Mouse (Mus musculus): Measurements from ENCODE around the gene Farsb.

Farsb gene

DNA sequence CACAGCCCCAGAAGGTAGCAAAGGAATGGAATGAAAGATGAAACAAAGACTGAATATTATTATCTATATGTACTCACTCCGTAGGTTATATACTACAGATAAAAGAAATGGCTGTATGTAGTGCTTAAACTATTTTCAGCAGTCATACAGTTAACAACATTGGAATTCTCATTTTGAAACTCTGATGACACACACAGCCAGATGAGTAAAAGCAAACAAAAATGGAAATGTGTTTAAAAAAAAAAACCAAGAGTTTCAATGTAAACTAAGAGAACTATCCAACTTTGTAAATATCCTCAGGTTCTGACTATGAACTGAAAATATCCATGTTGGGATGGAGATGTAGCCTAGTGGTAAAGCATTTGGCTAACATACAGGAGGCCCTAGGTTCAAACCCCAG is 52.3 kb downstream of the Farsb start:
- ChIA-PET CTCF (no interaction called here), POLR2A (interaction anchor here in 1 of 4 experiments (1.2 to 1.4 kb wide), 2 partner anchors 10 to 13 kb away, joined by 3 read pairs; no protein-coding TSS in a partner anchor)

DNA sequence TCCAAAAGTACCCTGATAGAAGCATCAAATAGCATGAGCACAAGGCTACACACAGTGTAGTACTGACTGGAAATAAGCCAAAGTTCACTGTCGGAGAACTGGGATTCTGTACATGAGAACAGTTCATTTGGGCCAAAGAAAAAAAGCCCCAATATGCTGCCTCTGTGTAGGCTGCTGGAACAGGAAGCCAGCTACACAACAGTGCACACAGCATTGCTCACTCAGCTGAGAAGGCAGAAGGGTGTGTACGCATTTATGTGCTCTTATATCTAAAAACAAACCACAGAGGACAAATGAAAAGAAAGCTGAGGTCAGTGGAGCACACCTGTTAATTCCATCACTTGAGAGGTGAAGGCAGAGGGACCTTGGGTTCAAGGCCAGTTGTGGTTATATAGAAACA is 52.7 kb downstream of the Farsb start:
- ChIA-PET POLR2A (interaction anchor here in 1 of 4 experiments (1.4 kb wide), 1 partner anchor 14 kb away, joined by 3 read pairs; no protein-coding TSS in a partner anchor), CTCF (no interaction called here)

DNA sequence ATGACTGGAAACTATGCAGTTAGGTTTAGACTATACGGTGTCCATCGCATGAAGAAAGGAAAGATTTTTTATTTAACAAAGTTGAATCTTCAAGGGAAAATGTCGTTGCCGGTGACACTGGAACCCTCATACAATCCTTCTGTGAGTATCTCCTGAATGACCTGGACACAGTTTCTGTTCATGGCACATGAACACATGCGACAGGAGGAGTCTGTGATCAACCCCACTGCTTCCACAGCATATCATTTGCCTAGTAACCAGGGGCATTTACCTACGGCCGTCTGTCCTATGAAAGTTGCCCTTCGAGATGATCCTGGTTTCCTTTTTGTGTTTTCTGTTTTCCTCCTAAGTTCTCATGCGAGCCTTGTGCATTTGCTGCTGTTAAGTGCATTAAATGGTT is 55.2 kb downstream of the Farsb start:
- POLR2A ChIA-PET = interaction anchor here in 1 of 4 experiments (2.2 kb wide), 1 partner anchor 21 kb away, joined by 7 read pairs; no protein-coding TSS in a partner anchor
- CTCF ChIA-PET = no interaction called here

DNA sequence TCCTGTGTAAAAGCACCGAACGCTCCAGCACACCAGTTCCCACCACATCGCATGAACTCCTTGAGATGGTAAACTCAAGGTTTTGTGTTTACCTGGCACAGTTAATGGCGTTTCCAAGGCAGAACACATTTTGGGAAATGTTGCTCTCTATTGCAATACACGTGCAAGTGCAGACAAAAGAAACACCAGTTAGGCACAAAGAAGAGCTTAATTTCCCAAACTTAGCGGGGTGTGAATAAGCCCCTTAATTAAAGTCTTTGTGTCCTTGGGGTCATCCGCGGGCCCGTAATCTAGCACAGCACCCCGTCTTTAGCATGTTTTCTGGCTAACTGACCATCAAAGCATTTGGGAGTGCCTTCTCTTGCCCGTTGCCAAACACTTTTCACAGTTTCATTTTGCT is 59.8 kb downstream of the Farsb start:
- CTCF ChIA-PET = no interaction called here
- POLR2A ChIA-PET = interaction anchor here in 1 of 4 experiments (1.3 kb wide), 1 partner anchor 15 kb away, joined by 3 read pairs; no protein-coding TSS in a partner anchor

DNA sequence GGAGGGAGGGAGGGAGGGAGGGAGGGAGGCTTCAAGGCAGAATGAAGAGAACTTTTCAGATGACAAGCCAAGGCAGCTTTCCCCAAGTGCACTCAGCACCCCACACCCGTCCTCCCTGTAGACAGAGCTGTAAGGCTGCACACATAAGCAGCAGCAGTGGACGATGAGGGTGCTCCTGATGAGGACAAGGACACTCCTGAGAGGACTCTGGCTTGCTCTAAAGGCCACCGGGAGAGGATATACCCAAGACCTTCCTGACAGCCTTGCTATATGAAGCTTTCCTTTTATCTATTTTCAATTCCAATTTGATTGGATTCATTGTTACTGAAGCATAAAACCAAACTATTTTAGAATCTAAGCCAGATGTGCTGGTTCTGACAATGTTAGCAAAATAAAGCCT is 61.9 kb downstream of the Farsb start:
- ChIA-PET POLR2A (interaction anchor here in 1 of 4 experiments (0.6 to 1.3 kb wide), 5 partner anchors 13 to 1608 kb away, joined by 3 to 4 read pairs (median 3); partner anchors contain the start of gene Mogat1), CTCF (interaction anchor here in 1 of 4 experiments (0.7 kb wide), 1 partner anchor 99 kb away, joined by 3 read pairs; no protein-coding TSS in a partner anchor)

DNA sequence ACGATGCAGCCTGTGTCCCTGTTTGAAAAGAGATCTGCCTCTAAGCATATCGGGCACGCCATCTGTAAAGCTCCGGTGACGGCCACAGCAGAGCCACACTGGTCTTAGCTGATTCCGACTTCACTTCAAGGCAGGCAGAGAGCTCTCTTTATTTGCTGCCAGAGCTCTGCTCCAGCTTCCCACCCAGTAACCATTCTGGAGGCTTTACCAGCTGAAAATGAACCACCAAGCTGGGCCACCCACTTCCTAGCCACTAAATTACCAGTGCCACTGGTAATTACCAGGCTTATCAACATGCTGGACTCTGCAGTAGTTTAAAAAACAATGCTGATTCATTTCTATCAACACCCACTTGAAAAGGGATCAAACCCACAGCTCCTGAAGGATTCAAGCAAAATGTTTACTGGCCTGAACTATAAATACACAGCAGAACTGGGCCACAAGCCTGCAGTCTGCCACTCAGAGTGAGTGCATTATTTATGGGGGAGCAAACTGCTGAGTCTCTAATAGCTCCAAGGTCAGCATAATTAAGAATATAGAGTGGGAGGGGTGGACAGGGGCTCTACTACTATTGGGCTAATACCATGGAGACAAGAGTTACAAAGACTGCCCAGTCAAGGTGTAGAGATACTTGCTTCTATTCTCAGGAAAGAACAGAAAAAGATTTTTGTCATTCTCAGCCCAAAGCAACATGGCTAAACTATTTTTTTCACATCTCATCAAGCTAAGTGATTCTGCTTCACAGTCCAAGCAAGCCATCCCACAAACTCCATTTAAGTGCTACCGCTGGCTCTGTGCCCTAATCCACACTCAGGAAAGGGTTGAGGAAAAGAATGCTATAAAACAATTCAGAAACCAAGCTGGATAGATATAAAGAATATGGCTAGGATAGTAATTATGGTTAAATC is 62.6 kb downstream of the Farsb start:
- ChIA-PET CTCF (interaction anchor here in 2 of 4 experiments (0.6 to 0.7 kb wide), 2 partner anchors 99 to 566 kb away, joined by 3 read pairs; no protein-coding TSS in a partner anchor), POLR2A (interaction anchor here in 1 of 4 experiments (0.6 to 1.4 kb wide), 5 partner anchors 12 to 221 kb away, joined by 3 to 6 read pairs (median 3); no protein-coding TSS in a partner anchor)

DNA sequence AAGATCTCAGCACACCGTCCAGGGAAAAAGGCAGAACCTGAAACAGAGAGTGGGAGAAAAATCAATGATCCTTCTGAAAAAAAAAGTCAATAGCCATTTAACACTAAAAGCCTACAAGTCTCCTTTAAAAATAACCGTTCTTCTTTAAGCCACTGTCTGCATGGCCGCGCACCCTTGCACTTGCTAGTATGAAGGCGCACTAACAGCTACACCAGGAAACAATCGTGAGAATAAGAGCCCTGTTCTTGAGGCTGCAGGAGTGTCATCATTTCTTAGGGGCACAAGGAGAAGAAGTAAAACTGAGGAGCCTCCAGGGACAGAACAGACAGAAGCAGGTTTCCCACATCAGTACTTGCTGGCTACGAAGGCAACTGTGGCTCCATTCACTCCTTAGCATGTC is 63.4 kb downstream of the Farsb start:
- ChIA-PET CTCF (no interaction called here), POLR2A (interaction anchor here in 1 of 4 experiments (0.7 to 1.4 kb wide), 3 partner anchors 12 to 235 kb away, joined by 3 to 4 read pairs (median 3); no protein-coding TSS in a partner anchor)

DNA sequence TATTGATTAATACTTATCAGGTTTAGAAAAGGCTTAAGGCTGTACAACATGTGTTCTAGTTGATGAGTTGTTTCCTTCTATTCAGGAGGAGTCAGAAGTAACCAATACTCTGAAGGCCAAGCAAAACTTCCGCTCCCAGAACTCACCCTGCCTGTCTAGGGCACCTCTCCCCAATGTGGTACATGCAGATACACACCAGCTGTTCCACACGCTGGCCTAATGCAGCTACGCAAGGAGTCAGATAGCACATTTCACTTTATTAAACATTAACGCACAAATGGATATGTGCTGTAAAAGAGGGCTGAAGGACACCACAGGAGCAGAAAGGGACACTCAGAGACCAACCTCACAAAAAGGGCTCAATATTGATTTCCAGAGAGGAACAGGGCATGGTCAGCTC is 63.8 kb downstream of the Farsb start:
- CTCF ChIA-PET = no interaction called here
- POLR2A ChIA-PET = interaction anchor here in 1 of 4 experiments (0.7 to 1.4 kb wide), 2 partner anchors 11 to 235 kb away, joined by 3 read pairs; no protein-coding TSS in a partner anchor

DNA sequence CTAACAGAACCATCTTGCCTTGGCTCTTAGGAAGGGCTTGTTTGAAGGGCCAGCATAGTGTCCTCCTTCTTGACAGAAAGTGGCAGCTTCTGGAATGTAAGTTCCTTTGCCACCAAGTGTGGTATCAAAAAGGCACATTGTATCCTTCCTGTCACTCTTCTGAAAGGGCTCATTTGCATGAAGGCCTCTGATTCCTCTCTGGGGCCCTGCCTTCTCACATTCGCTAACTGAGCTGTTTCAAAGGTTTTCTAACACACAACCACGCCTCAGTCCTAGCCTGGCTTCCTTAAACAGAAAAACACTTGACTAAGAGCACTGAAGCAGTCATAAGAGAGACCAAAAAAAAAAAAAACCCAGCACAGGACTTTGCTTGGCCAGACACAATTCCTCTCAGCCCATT is 66.1 kb downstream of the Farsb start:
- ChIA-PET POLR2A (interaction anchor here in 1 of 4 experiments (1.2 to 1.5 kb wide), 3 partner anchors 10 to 53 kb away, joined by 3 to 6 read pairs (median 5); no protein-coding TSS in a partner anchor), CTCF (no interaction called here)

DNA sequence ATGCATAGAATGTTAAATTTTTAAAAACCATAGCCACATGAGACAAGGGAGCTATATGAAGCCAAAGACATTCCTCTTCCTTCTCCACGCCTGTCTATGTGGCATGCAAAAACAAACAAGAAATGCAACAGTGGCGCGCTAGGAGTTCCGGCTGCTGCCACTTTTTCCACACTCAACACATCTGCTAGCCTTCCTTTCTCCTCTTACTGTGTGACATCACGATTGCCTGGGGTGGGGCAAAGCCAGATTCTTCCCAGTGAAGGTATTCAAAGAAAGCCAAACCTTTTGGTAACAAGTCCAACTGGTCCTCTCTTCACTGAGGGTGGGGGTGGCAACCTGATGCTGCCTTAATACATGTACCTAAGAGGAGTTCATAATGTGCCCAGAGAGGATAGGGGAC is 66.9 kb downstream of the Farsb start:
- CTCF ChIA-PET = no interaction called here
- POLR2A ChIA-PET = no interaction called here

DNA sequence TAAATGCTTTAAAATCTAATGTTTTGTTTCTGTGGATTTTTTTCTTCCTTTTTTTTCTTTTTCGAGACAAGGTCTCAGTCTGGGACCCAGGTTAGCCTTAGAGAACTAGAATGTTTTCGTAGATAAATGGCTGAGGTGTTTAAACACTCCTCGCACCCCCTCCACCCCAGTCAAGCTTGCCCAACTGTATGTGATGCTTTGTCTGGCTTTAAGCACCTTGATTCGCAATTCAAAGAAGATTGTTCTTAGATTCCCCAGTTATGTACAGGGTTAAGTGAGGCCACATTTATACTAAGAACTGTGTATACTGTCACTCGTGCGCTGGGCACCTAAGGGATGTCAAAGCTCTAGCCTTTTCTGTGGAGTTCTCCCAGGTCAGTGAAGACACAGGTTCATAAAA is 68.4 kb downstream of the Farsb start:
- ChIA-PET CTCF (interaction anchor here in 1 of 4 experiments (0.7 kb wide), 1 partner anchor 549 kb away, joined by 4 read pairs; no protein-coding TSS in a partner anchor), POLR2A (interaction anchor here in 2 of 4 experiments (0.6 kb wide), 2 partner anchors 424 to 462 kb away, joined by 3 read pairs; no protein-coding TSS in a partner anchor)

DNA sequence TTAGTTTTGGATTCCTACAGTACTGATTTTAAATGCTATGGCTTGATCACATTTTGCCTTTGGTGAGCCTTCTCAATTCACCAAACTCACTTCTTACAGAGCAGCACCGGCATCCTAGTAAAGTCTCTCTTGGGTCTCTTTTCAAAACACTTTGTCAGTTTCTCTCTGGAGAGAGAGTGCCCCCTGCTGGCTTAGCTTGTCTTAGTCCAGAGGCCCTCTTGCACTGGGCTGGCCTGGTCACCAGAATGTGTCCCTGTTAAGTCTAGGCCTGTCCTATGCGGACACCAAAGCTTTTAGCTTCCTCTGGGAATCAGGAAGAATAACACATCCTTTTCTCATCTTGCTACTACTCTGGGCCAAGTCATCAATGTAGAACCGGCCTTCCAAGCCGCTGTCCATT is 69.1 kb downstream of the Farsb start:
- POLR2A ChIA-PET = interaction anchor here in 2 of 4 experiments (0.6 to 0.9 kb wide), 2 partner anchors 69 to 461 kb away, joined by 3 read pairs; partner anchors contain the start of gene Farsb (in 1 of the 2)
- CTCF ChIA-PET = interaction anchor here in 2 of 4 experiments (0.6 to 0.7 kb wide), 3 partner anchors 33 to 549 kb away, joined by 3 to 4 read pairs (median 4); no protein-coding TSS in a partner anchor

DNA sequence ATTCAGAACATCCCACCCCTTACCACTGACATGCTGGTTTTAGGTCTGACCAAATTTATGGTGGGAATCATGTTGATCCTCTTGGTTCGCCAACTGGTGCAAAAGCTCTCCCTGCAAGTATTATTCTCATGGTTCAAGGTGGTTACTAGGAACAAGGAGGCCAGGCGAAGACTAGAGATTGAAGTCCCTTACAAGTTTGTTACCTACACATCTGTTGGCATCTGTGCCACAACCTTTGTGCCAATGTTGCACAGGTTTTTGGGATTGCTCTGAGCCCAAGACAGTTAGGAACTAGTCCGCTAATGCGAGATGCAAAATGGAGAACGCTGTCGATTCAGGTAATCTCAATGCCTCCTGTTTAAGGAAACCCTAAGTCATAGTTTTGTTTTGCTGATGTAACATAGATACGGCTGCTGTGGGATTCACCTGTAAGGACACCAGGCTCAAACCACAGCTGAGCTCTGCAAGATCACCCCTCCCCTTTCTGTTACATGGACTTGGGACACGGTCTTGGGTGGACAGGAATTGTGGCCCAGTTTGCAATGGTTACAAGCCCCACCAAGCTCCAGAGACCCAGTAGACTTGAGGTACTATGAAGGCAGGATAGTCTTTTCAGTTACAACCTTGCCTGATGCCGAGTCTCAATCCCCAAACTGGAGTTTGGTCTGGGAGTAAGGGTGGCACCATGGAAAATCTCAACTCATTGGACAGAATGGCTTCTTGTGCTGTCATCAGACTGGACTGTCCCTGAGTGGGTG is 71.4 kb downstream of the Farsb start:
- ChIA-PET POLR2A (interaction anchor here in 1 of 4 experiments (0.6 to 1.0 kb wide), 2 partner anchors 12 to 471 kb away, joined by 3 to 4 read pairs; no protein-coding TSS in a partner anchor), CTCF (interaction anchor here in 1 of 4 experiments (0.7 kb wide), 1 partner anchor 153 kb away, joined by 4 read pairs; no protein-coding TSS in a partner anchor)

DNA sequence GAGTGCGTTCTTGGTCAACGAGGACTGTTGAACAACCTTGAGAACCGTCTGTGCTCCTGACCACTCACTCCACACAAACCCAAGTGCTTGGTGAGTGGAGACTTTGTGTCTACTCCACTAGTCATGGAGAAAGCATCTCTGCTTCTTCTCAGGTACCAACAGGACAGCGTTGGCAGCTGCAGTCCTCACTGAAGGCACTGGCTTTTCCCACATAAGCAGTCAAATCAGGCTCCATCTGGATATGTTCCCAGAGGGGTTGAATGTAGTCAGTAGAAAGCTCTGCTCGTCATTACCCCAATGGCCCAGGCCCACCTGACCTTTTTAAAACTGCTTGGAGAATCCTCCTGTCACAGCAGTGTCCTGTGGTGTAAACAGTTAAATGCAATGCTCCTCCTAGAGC is 74.3 kb downstream of the Farsb start:
- POLR2A ChIA-PET = interaction anchor here in 1 of 4 experiments (0.8 to 1.5 kb wide), 2 partner anchors 14 to 440 kb away, joined by 3 read pairs; no protein-coding TSS in a partner anchor
- CTCF ChIA-PET = interaction anchor here in 1 of 4 experiments (0.6 kb wide), 1 partner anchor 1269 kb away, joined by 3 read pairs; no protein-coding TSS in a partner anchor

DNA sequence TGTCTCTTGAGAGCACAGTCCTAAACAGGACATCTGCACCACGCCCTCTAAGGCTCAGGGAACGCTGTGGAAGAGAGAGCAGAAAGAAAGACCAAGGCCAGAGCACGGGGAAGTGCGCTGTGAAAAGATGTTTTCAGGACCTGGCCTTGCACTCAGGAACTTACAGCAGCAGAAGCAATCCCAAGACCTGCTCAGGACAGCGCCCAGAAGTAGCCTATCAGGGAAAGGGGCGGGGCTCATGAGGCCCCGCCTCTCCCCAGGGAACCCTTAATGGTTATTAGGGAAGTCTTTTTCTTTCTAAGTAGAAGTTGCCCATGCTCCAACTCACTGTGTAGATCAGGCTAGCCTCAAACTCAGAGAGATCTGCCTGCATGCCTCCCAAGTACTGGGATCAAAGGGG is 76.0 kb downstream of the Farsb start:
- ChIA-PET CTCF (no interaction called here), POLR2A (no interaction called here)

DNA sequence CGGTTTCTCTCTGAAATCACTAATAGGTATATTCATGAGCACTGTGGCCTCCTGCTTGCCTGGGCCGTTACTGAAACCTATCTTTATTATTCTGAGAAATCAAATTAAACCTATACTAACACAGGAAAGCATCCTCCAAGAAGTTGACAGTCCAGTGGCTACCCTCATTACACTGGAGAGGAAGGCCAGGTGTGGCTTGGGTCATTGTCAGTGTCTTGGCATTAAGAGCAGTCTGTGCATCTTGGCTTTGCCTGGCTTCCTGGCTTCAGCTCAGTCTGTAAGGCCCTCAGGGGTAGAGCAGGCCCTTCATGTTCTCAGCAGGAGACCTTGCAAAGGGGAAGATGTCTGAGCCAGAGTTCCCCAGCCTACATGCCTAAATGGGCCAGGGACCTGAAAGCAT is 79.3 kb downstream of the Farsb start:
- CTCF ChIA-PET = no interaction called here

DNA sequence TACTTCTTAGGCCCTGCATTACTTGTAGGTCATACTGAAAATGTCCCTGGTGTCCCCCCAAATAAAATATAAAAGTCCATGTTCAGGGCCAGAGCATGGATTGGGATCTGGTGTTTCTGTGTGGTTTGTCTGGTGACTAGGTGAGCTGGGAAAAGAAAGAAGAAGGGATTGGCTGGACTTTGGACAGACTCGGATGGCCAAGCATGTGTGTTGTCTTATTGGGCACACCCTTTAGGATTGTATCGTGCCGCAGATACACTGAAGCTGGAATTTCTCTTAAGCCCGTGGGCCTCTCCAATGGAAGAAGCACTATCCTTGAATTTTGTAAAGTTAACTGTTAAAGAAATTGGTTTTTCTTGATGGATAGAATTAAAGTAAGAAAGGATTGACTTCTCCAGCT is 87.3 kb downstream of the Farsb start:
- POLR2A ChIA-PET = interaction anchor here in 1 of 4 experiments (0.5 kb wide), 1 partner anchor 79 kb away, joined by 6 read pairs; no protein-coding TSS in a partner anchor
- CTCF ChIA-PET = no interaction called here

More for the DNA sequence above, 79.3 kb downstream of the Farsb start:
- POLR2A ChIA-PET = no interaction called here

DNA sequence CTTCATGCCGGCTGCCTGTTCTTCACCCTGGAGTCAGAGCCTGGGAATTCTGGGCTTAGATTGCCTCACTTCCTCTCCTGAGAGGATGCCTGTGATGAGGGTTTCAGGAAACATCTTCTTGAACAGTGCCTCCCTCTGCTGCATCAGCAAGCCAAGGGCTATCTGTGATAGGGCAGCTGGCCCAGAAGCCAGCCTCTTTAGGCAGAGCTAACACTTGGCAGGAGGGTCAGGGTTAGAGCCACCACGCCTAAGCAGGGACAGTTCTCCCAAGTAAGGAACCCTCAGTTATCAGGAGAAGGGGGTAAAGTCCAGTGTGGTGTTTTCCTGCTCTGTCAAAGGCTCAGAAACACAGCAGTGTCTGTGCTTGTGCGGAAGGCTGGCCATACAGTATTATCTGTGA is 88.9 kb downstream of the Farsb start:
- ChIA-PET CTCF (no interaction called here), POLR2A (no interaction called here)

DNA sequence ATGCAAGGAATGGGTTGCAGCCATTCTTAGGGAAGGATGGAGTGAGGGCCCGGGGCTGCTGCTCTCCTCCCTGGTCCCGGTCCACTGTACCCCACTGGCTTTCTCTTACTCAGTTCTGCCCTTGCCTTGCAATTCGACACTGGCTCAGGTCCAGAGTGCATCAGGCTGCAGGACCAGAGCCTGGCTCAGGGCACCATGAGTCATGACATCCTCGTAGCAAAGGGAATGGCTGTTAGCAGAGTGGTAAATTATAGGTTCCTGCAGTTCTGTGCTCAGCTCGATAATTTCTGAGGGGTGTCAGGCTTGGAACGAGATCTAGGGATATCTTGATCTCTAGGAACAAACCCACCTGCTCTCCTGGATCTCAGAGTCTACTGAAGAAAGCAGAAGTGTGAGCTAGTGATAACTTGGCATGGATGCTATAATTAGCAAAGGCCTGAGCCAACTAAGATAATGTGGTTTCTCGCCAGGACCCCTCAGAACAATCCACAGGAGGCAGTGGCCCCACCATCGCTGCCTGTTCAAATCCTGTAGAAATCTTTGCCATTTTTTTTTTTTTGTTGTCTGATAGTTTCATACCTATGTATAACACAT is 92.3 kb downstream of the Farsb start:
- CTCF ChIA-PET = no interaction called here

More for the DNA sequence above, 92.3 kb downstream of the Farsb start:
- POLR2A ChIA-PET = no interaction called here

All from embryonic stem cell, embryonic (primary cell).